Mouse (Mus musculus) right cerebral cortex, postnatal 14 days (tissue): ENCODE results near the gene Cnih3.
A peak's percentile ranks its signal among the peaks of the same experiment; 100 is the strongest.

Experiments
- DNase-seq: peaks from one replicate; pipeline ENCODE4 v3.0.0; 2022

Gene Cnih3

DNA sequence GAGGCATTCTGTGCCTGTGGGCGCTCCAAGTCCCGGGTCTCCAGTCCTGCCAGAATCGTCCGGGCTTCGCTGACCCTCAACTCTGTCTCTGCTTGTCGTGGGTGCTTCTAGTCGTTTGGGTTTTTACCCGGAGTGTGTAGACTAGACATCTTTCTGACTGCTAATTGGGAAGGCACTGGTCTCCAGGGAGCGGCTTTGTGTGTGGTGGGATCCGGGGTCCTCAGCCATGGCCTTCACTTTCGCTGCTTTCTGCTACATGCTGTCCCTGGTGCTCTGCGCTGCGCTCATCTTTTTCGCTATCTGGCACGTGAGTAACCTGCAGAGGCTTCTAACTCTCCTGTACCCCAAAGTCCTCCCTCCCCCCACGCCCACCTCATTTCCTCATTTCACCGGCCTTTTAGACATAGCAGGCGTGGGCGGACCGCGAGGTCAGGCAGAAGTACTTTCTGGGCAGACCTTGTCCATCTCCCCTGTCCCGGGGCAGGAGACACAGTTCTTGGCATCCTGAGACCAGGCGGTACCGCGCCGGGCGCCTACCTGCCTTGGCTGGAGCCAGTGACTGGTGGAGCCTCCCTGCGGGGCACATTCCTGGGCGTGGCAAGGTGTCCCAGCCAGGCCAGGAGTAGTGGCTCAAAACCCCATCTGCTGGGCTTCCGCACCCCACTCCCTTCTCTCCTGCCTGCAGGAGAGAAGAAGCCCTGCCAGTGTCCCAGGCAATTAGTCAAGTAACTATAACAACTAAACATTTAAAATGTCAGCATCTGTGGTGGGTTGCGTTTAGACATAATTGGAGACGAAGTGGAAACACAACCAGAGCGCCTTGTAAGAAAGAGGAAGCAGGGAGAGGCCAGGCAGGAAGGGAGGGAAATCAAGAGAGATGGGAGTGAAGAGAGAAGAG lies 1.0 kb downstream of the Cnih3 start:
- no peak for DNase-seq

DNA sequence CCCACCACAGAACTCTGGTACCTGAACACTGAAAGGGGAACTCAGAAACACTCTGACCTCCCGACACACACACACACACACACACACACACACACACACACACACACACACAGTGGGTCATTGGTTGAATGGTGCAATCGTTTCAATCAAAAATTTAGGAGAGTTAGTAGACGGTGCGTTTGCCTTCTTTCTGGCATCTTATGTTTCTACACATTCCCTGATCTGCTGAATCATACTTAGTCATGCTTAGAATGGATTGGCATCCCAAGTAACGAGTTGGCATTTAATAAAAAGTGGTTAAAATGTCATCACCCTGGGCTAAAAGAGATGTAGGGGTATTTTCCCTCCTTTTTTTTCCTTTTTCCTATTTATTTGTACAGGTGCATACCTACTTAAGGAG lies 3.3 kb downstream of the Cnih3 start:
- DNase-seq: no peak

DNA sequence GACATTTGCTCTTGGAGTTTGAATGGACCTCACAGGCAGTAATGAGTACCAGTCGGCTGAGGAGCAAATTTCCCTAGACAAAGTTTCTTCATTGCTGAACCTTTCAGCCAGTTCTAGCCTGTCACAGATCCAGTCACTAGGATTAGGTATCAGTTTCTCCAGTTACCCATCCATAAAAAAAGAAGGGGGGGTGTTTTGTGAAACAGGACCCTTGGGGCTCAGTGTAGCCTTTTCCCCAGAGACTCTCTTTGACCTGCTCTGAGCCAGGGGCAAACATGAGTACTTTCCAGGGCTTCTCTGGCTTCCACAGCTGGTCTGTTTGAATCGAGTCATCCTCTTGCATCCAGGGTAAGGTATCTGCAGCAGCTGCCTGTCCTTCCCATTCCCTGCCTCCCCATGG lies 5.4 kb downstream of the Cnih3 start:
- no peak for DNase-seq

DNA sequence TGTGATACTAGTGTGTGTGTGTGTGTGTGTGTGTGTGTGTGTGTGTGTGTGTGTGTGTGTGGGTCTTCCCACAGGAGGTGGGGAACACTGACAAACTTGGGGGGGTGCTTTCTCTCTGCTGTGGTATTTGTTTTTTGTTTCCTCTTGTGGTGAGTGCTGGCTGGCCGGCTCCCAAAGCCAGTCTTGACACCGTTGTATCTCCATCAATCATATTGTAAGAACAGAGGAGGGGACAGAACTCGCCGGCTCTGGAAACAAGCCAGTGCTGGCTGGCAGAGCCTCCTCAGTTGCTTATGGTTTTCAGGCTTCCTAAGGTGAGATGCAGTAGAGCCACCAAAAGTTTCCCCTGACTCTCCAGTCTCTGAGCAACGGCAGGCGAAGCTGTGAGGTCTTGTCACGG lies 6.1 kb downstream of the Cnih3 start:
- DNase-seq: no peak

- no peak for DNase-seq
Observed at GRCm38 (mm10) chr1:181360732-181361131, 8.3 kb downstream of the Cnih3 start.

- no peak for DNase-seq
Observed at GRCm38 (mm10) chr1:181364025-181364424, 11.6 kb downstream of the Cnih3 start.

DNA sequence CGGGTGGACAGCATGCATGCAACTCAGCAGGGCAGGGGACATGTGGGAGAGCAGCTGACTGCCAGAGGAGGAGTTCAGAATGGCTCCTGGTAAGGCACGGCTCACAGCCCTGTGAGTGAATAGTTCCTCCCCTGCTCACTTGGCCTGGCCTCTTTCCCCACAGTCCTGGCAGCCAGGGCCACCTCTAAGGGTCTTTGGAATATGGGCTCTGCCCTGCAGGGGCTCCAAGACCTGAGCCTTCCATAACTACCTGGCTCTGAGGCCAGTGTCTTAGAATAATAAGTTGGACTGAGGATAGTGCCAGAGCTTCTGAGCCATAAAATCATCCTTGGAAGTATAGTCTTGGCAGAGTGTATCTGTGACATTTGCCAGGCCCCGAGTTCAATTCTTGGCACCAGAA lies 12.9 kb downstream of the Cnih3 start:
- no peak for DNase-seq

DNA sequence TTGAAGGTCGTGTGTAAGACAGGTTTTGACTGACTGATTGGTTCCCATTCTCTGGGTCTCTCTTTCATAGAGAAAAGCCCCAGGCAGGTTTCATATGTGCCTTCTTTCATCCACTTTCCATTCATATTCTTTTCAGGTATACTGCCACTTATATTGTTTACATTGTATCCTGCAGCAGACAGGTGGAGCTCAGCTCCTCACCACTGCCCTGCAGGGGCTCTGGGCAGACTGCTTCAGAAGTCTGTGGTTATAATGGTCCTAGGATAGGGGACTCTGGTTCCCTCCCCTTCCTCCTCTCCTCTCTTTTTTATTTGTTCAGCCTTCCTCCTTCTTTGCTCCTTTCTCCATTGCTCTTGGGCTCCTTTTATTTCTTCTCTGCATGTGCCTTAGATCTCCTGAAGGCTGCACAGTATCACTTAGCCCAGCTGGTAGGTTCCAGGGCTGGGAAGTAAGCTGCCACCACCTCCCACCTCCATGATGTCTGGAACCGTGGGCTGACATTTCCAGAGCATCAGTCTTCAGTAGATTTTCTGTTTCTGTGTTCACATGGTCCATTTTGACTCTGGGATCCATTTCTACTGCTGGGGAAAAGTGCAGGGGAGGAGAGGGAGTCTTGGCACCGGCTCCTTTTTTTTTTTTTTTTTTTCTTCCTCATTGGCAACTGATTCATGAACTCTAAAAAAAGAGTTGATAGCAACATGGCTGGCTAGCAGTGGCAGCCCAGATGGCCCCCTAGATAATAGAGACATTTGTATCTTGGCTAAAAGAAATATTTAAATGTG lies 16.6 kb downstream of the Cnih3 start:
- peak; percentile 34 for DNase-seq

DNA sequence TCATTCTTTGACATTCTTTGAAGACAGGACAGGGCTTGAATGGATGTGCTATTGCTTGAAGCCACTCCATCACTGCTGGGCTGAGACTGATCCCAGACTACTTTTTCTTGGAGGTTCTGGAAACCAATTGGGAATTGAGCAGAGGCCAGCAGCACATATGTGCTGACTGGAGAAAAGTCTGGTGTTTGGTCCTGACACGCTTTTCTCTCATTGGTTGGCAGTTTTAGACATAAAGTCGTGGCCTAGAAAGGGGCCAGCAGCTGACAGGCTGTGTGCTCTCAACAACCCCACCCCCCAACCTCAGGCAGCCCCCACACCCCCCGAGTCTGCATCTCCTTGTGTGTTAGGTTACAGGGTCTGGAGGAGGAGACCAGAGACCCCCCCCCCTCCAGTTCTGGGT lies 17.9 kb downstream of the Cnih3 start:
- no peak for DNase-seq

GRCm38 (mm10) chr1:181371226-181371625 lies 18.8 kb downstream of the Cnih3 start:
- no peak for DNase-seq

DNA sequence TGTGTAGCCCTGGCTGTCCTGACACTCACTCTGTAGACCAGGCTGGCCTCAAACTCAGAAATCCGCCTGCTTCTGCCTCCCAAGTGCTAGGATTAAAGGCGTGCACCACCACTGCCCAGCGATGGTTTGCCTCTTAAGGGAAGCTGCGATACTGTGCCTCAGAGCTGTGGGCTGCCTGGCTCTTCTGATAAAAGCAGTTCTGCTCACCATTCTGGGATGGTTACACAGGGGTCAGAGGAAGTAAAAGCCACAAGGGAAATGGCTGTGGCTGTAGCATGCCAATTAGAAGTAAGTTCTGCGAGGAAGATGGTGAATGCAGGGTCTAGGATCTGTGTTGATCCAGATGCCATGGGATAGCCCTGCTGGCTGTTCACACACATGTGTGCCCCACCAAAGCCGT lies 19.9 kb downstream of the Cnih3 start:
- DNase-seq: no peak

DNA sequence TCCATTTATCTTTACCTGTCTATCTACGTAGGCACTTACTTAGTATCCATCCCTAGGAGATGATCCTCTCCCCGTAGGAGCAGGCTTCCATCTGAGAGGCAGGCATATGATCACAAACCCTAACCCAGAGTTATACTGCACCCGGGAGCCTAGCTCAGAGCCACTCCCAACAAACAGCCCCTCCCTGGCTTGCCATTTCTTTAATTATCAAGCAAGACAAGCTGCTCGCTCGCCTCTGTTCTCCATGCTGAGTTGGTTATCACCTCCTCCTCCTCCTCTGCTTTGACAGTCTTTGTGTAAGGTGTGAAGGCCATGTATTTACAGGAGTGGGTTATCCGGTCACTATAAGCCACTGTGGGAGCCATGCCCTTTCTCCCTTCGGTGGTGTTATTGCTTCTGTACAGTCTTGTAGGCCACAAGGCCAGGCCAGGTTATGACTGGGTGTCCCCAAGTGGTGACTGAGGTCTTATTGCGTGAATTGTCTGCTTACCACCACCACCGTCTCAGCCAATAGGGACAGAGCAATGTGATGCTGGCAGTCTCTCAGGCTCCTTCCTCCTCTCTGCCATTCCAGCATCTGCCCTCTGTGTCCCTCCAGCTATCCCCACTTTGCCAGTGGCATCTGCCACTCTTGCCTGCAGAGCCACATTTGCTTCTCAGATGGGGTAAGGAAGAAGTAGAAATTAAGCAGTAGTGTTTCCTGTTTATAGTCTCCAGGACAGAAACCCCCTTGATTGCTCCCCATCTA lies 22.4 kb downstream of the Cnih3 start:
- no peak for DNase-seq

- no peak for DNase-seq
Observed at GRCm38 (mm10) chr1:181376431-181376830, 24.0 kb downstream of the Cnih3 start.

DNA sequence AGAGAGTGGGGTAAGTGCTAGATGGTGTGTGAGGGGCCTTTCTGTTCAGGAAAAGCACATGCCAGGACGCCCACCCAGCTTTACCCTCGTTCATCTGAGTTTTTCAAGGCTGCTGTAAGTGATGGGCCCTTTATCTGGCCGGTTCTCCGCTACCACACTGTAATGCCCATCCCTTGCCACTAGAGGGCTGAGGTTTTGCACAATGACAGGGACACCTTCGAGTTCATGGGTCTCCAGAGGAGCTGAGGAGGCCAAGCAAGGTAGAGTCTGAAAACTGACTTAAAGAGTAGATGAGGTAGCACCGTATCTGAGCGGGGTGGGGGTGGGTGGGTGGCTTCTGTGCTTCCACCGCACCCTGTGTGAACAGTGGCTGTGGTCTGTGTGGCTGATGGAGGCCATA lies 27.2 kb downstream of the Cnih3 start:
- peak; percentile 47 for DNase-seq

DNA sequence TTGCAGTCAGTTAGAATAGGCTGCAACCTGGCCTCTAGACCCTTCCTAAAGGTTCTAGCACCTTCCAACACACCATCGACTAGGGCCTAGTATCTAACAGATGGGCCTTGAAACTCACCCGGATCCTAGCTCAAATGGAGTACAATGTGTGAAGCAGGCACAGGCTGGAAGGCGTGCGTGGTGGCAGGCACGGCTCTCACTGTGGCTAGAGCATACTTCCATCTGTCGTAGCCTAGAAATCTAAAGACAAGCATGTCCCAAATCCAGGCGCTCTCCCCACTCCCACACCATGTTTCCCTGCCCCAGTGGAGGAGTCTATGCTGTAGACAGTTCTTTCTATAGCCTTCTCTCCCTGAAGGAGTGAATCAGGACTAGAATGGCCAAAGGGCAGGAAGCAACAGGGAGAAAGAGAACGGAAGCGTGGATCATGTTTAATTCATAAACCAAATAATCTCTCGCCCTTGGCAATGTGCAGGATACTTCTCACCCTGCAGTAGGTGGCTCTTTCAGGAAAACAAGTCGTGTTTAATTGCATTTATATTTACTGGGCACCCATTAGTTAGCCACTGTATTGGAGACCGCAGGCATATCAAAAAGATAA lies 29.1 kb downstream of the Cnih3 start:
- DNase-seq: peak; percentile 61

DNA sequence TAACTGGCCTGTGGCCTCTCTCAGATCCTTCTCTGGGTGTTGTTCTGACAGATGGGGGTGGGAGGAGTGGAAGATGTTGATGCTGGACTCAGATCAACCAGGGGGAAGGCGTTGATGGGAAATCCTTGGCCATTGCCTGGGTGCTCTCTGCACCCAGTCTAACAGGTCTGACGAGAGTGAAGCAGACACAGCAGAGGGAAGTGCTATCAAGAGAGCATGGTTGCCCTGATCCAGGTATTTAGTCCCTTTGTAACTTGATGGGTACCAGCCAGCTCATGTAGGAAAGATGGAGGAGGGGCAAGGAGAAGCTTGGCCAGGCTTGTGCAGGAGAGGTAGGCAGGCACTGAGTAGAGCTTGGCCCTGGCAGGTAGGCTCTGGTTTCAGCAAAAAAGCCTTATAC lies 36.8 kb downstream of the Cnih3 start:
- DNase-seq: no peak

DNA sequence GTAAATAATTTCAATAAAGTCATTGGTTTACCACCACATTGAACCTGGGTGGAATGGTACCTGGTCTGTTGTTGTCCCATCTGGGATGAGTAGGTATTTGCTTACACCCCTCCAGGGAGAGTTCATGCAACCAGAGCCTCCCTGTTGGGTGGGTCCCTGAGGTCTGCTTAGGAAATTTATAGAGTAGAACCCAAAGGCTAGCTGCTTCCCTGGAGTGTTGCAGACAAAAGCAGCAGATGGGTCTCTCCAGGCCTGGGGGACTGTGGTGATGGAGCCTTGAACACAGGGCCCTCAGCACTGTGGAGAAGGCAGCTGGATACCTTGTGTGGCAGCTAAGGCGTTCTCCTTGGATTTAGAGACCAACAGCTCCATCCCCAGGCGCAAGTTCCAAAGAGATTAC lies 40.1 kb downstream of the Cnih3 start:
- no peak for DNase-seq

- DNase-seq: peak; percentile 69
Observed at GRCm38 (mm10) chr1:181393250-181394149, 41.1 kb downstream of the Cnih3 start.

DNA sequence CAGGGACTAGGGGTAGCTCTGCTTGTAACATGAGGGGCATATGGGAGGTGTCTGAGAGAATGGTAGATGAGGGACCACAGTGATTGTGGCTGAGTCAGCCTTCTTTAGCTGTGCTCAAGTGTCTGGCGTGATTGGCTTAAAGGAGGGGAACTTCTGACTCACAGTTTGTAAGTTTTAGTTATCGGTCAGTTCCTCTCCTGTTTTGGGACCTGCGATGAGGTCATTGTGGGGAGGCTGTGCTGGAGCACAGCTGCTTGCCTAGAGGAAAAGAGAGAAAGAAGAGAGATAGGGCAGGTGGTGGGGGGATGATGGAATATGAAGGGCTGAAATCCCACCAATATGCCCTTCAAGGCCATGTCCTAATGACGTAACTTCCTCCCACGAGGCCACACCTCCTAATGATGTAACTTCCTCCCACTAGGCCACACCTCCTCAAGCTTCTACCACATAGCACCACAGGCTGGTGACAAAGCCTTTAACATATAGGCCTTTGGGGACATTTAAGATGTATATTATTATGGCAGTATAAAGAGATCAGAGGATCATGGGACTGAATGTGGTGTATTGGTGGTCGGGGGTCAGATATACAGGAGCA lies 42.9 kb downstream of the Cnih3 start:
- no peak for DNase-seq

DNA sequence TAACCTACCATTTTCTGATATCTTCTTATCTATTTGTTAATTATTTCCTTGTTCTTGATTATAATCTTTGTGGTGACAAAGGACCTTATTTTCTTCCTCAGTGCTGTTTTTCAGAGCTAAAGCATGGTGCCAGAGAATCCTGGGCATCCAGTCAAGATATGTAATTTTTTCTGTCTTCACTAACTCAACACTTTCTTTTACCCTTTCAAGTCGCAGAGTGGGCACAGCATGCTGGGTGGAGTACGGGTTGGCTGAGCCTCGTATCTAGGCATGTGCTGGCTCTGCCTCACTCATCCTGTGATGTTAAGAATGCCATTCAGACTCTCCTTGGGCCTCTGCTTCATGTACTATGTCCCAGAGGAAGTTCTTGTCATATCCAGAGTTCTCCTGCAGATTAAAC lies 46.8 kb downstream of the Cnih3 start:
- no peak for DNase-seq

- DNase-seq: no peak
Observed at GRCm38 (mm10) chr1:181403056-181403455, 50.6 kb downstream of the Cnih3 start.

- DNase-seq: no peak
Observed at GRCm38 (mm10) chr1:181407281-181407680, 54.9 kb downstream of the Cnih3 start.
